Mouse (Mus musculus) spleen, embryonic (tissue): ENCODE results near the gene Plekhj1.

Experiments used
- CTCF ChIA-PET: fragments of 350-600 bp; sonication (Branson Sonifier 250); formaldehyde crosslinking; loops from one replicate; lab custom pipeline; 2022; lab: Charles Lee

Plekhj1 gene

DNA sequence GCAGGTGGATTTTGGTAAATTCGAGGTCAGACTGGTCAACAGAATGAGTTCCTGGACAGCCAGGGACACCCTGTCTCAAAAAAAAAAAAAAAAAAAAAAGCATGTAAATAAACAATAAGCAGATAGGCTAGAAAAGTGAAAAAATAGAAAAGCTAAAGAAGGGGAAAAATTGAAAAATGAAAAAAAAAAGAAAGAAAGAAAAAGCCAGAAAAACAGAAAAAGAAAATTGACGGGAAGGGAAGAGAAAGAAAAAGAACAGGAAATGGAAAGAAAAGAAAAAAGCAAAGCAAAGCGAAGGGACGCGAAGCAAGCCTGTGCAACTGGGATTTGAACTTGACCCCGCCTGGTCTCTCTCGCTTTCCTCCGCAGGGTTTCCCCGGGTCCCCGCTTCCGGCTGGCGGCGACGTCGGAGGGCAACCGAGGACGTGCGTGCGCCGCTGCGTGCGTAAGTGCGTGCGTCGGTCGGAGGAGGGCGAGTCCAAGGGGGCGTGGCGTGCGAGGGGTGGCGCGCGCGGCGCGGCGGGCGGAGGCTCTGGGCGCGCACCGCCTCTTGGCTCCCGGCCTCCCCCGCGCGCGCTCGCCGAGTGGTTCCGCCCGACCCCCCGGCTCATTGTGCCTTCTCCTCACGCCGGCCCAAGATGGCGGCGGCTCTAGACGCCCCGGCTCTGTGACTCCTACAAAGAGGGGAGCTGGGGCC is 43.7 kb downstream of the Plekhj1 start, which contains the start of gene Dot1l:
Gene Dot1l, plus strand, starts transcription at position 613 of the 697 bp plus-strand sequence.
- CTCF ChIA-PET, result interaction anchor here (0.5 to 0.7 kb wide), 2 partner anchors 11 to 179 kb away, joined by 3 to 12 read pairs; no protein-coding TSS in a partner anchor

DNA sequence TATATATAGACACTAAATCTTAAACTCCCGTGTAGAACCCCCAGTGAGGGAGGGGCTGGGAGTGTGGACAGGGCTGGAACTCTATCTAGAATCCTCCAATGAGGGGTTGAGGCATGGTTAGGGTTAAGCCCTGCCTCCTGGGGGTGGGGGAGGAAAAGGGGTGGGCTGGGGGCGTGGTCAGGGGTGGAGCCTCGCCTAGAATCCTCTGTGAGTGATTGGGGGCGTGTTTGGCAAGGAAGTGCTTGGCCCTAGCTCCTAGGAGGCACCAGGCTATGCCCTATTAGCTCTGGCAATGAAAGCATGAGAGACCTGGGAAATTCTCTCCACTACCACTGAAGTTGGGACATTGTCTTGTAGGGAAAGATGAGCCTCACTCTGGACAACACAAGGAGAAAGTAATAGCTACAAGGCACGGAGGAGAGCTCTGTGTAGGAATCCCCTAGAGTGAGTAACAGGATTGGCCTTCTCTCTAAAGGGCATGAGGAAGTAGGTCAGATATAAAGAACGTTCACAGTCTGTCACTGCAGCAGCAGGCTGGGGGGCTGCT is 46.3 kb downstream of the Plekhj1 start:
- CTCF ChIA-PET, result interaction anchor here (0.6 kb wide), 4 partner anchors 18 to 243 kb away, joined by 3 read pairs; no protein-coding TSS in a partner anchor

GRCm38 (mm10) chr10:80751188-80751832 is 47.1 kb downstream of the Plekhj1 start:
- CTCF ChIA-PET, result no interaction called here

GRCm38 (mm10) chr10:80748609-80749008 is 49.8 kb downstream of the Plekhj1 start:
- CTCF ChIA-PET, result interaction anchor here (1.0 to 1.1 kb wide), 2 partner anchors 16 to 26 kb away, joined by 3 to 4 read pairs; no protein-coding TSS in a partner anchor

GRCm38 (mm10) chr10:80747410-80747809 is 51.0 kb downstream of the Plekhj1 start:
- CTCF ChIA-PET, result interaction anchor here (0.7 to 1.1 kb wide), 5 partner anchors 9 to 661 kb away, joined by 3 to 4 read pairs (median 3); no protein-coding TSS in a partner anchor
